Mouse (Mus musculus) T-helper 17 cell (primary cell): Measurements from ENCODE around the gene E130208F15Rik.

Experiments used
- in situ Hi-C, 2 experiments: fragments of 300-600 bp; cut with MboI, MseI; formaldehyde crosslinking; loops; 1 replicate in 1 of 2; 2 replicates in 1 of 2; pipeline ENCODE4 v1.15.1; 2025; ENCODE audit warnings: high pct_unique_total_duplicates in 2 of 2

Gene E130208F15Rik

DNA sequence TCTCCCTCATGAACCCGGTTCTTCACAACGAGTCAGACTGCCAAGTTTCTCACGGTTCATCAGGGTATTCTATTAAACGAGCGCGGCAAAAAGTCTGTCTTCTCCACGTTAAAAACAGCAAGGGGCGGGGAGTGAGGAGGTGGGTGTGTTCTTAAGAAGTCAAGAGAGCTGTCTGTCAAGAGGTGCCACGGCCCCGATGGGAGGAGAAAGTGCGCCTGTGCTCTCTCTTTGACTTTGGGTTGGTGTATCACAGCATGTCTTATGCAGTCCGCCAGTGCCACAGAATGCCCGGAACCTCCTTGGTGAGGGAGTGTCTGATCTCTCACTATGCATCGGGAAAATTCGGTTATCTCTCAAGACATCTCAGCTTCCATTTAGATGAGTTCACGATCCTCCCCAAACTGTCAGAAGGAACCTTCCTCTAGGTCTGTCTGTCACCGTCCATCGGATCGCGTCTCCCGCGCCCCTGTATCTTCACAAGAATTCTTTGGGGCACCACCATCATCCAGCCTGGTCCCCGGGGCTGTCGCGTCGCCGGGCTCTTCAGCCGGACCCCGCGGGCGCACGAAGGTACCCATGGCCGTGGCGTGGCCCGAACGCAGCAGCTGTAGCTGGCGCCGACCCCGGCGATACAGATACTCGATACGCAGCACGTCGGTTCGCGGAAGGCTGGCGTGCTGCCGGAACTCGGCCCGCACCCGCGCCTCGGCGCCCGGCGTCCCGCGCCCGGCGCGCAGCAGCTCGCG is at the start of gene E130208F15Rik:
Gene E130208F15Rik, plus strand, starts transcription at position 202 of the 746 bp plus-strand sequence.
- in situ Hi-C loops: no loop called here

DNA sequence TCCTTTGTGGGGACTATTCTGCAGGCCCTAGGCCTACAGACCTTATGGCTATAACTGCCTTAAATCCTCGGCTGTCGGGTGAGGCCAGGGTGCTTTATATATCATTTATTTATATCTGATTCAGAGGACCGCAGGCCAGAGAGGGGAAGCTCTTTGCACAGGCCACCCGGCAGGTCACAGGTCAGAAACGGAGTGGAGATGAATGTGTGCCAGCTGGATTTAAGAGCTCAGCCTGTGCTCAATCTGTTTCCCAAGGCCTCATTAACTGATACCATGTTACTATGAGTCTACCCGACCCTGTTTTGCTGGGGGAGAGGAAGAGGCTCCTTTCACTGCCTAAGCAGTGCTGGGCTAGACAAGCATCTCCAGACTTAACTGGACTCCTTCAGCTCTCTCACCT is 47.2 kb upstream of the E130208F15Rik start:
- in situ Hi-C loops: no loop called here

DNA sequence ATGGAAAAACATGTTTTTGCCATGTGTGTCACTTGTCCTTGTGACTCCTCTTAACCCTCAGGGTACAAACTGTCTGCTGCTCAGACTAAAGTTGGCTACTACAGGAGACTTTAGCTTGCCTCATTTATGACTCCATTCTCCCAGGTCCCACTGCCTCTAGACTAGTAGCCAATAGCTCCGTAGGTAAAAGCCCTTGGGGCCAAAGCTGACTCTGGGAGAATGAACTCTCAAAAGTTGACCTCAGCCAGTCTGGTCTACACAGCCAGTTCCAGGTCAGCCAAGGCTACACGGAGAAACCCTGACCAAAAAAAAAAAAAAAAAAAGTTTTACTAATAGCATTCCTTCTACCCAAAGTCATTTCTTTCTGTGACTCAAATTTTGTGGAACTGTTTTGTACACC is 42.6 kb upstream of the E130208F15Rik start:
- in situ Hi-C loops: loop anchor here in 1 of 2 experiments (5.0 kb wide), 1 partner anchor 42 kb away; the partner anchor contains the start of gene Ovol3

DNA sequence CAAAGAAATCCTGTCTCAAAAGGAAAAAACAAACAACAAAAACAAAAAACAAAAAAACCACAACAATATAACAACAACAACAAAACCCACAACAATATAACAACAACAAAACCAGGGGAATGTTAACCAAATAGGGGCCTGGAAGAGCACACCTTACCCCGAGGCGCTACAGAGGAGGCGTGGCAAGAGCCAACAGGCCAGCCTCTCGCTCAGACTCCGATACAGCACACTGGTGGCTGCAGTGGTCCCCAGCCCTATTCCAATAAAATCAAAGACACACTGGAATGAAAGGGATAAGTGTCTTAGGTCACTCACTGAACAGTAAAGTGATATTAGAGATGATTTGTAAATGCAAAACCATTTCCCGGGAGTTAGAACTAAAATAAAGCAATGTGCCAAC is 42.0 kb upstream of the E130208F15Rik start:
- in situ Hi-C loops: loop anchor here in 1 of 2 experiments (5.0 kb wide), 1 partner anchor 42 kb away; the partner anchor contains the start of gene Ovol3

DNA sequence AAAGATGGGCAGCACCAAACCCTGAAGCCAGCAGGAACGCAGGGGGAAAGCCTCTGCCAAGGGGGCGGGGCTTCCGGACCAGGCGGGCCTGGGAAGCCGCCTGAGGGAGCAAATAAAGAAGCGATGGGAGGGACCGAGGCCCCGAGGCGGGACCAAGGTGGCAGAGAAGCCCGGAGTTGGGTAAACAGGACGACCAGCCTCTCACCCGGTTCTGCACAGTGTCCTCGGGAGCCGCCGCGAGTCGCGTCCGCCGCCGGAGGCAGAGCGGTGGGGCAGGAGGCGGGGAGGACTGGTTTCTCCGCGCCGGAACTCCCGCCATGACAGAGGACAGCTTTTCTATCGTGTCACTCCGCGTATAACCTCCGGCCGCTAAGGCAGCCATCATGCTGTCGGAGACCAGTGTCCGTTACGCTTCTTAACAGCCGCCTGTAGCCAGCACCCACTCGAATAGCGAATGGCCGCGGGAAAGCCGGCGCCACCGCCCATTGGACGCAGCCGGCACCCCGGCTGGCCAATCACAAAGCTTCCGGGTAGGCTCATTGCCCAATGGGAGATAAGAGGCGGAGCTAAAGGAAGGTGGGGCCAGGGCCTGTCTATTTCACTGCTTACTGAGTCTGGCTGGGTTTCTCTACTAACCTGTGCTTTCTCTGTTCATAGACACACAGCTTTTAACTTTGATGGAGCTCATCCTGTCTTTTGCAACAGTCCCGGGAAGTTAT is 41.4 kb upstream of the E130208F15Rik start, which contains the start of the genes Thap8 and Wdr62:
Gene Thap8, plus strand, starts transcription at position 144 of the 719 bp plus-strand sequence.
Gene Wdr62, minus strand, starts transcription at position 469 of the 719 bp plus-strand sequence.
- in situ Hi-C loops: loop anchor here in 1 of 2 experiments (5.0 kb wide), 1 partner anchor 43 kb away; the partner anchor contains the start of gene Ovol3

DNA sequence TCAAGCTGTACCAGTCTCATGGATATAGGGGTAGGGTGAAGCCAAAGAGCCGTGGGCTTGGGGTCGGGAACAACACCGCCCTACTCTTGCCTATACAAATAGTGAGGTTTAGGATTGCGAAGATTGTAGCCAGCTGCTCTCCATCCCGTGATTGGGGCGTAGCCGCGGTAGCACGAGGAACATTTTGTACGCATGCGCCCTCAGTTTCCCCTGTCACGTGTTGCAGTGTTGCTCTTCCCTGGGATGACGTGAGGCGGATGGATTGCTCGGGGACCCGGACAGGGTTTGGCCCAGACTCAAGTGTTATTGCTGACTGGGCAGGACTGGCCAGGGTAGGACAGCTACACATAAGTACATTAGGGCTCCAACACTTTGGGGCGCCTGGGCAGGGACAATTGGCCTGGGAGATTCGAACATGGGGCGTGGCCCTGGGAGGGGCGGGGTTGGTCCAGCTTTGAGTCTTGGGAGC is 40.8 kb upstream of the E130208F15Rik start:
- in situ Hi-C loops: no loop called here

DNA sequence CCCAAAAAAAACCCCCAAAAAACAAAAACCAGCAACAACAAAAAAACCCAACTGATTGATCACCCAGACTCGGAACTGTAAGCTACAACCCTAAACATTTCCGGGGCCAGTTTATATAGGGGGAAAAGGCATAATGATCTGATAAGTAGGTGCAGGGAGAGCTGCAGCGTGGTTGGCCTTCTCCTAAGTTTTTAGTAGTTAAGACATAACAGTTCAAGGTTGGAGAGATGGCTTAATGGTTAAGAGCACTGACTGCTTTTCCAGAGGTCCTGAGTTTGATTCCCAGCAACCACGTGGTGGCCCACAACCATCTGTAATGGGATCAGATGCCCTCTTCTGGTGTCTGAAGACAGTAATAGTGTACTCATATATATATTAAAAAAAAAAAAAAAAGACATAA is 40.0 kb upstream of the E130208F15Rik start:
- in situ Hi-C loops: no loop called here

DNA sequence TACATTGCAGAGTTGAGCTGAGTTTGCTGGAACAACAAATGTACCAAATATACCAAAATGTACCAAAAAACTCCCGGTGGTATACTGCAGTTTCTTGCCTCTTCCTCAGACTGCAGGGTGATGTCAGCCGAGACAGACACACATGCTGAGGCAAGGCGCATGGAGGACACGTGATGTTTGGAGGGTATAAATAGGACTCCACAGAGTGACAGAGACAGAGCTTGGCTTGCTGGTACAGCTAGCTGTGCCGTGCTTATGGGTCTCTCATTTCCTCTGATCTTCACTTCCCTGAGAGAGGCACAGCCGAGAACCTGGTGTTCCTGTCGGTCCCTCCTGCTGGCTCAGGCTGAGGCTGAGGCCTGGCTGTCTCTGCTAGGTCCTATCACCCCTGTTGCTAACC is 38.8 kb upstream of the E130208F15Rik start:
- in situ Hi-C loops: no loop called here

DNA sequence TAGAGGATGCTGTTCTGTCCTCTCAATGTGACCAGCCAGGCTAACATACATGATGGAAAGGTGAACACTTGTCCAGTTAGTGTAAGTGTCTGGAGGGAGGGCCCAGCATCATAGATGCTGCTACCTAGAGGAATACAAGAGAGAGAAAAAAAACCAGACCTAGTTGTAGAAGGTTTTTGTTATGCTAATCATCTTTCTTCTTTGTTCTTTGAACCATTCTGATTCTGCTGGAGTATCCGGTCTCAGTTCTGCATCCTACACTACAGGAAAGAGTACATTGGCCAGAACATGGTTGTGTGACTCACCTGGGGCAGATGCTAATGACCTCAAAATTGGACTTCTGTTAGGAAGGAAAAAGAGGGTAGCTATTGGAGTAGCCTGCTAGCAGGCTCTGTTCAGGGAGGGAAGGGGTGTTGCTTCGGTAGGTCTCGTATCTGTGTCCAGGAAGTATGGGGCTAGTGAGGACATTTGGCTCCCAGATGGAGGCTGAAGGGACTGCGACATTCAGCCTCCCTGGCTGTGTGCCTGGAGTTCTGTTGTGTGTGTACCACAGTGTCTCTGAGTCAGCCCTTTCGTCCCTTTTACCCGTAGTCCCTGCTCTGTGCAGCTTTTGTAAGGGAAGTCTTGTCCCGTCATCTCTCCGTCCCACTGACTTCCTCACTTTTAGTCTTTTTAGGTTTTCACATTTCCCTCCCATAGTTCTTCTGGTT is 34.7 kb upstream of the E130208F15Rik start:
- in situ Hi-C loops: no loop called here

DNA sequence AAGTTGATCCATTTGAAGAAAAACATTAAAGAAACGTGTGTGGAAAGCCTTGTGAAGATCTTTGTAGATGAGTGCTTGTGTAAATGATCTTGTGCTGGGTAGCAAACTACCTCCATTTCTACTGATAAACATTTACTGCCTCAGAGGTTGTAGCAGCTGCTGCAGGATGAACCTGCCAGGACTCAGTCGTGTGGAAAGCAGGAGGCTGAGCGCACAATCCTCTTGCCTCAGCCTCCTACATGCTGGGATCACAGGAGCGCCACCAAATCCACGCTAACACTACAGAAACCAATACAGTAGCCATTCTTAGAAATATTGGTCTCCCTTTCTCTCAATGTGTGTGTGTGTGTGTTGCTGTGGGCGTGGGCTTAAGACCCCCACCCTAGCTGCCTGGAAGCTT is 33.5 kb upstream of the E130208F15Rik start:
- in situ Hi-C loops: no loop called here

DNA sequence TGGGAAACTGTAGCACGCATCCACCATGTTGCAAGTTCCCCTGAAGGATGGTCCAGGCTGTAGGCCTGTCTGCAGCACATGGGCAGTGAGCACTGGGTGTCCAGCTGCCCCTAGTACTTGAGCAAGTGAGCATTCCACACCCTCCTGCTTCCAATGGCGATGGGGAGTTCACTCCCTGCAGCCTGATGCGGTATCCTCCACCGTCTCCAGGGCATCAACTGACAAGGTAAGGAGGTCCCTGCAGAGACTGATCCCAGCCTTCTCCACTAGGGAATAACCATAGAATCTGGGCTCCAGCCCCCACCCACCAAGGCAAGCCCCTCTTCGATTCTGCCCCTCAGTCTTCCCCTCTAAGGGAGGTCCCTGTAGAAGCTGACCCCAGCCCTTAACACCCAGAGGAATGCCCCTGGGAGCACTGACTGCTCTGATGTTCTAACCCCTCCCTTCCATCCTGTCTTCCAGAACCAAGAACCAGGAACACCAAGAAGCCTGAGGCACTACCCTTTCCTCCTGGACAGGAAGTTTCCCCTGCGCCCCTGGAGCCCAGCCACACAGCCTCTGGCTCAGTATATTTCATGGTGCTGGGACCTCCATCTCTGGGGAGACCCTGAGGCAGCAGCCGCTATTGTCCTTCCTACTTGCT is 32.3 kb upstream of the E130208F15Rik start:
- in situ Hi-C loops: no loop called here

DNA sequence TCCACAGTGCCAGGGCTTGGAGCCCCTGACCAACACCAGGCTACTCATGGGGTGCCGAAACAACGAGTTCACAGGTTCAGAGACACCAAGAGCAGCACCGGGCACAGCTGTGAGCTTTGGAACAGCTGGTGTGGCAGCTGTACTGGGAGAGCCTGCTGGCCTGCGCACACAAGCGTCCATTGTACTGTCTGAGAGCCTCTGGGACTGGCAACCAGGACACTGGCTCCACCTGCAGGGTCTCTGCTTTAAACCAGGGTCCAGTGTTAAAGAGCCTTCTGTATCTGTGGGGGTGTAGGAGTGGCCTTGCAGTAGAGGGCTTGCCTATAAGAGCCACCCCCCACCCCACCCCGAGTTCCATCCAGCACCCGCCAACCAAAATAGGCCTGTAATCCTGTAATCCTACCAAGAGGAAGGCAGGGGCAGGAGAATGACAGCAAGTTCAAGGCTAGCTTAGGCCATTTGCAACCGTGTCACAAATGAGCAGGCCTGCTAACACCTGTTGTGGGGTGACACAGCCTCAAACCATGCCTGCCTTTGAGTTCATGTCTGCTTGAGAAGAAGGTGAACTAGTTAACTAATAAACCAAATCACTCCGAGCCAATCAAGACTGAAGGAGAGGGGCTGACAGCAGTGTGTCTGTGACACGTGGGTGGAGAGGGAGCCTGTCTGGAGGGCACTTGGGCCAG is 31.7 kb upstream of the E130208F15Rik start:
- in situ Hi-C loops: no loop called here

DNA sequence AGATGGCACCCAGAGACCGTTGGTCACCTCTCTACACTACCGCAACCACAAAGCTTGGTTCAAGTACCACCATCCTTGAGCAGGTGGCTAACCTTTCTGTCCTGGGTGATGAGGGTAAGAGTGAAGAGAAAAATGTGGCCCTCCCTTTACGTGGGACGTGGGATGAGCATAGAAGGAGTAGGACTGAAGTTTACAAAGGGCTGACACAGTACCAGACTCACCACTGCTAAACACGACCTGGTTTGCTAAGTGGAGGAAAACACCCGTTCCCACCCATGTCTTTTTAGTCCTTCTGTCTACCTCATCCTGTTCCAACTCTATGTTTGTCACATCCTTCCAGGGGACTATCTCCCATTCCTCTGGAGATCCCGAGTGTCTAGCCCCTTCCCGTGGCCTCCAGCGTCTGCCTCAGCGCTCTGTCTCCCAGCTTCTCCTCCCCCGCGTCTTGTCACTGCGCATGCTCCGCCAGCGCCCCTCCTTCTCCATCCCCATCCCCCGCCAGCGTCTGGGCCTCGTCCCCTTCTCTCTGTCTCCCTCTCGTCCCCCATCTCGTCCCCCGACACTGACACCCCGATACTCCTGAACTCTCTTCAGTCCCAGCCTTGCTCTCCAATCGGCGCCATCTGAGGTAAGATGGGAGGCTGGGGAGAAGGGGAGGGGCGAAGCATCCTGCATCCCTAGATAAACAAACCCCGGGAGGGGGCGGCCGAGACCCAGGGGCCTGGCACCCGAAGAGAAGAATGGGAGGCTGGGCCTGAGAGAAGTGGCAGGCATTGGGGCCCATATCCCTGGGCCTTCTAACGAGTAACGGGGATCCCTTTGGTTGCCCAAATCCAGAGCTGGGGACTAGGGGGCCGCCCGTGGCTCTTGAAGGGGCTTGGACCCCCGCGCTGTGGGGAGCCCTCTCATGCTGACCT is 30.1 kb upstream of the E130208F15Rik start, which contains the start of gene Clip3:
Gene Clip3, plus strand, starts transcription at position 514 of the 917 bp plus-strand sequence.
- in situ Hi-C loops: no loop called here

DNA sequence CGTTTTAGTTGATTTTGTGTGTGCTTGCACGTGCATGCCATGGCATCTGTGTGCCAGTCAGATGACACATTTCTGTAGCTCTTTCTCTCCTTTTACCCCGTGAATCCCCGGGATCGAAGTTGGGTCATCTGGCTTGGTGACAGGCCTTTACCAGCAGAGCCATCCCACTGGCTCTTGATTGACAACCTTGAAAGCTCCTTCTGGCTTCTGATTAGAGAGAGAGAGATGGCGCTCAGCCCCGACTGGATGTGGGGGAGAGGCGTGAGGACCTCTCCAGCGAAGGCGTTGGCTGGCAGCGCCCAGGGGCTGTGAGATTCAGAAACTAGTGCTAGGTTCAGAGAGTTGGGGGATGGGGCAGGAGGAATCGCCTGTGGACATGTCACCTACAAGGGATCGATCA is 27.7 kb upstream of the E130208F15Rik start:
- in situ Hi-C loops: no loop called here

DNA sequence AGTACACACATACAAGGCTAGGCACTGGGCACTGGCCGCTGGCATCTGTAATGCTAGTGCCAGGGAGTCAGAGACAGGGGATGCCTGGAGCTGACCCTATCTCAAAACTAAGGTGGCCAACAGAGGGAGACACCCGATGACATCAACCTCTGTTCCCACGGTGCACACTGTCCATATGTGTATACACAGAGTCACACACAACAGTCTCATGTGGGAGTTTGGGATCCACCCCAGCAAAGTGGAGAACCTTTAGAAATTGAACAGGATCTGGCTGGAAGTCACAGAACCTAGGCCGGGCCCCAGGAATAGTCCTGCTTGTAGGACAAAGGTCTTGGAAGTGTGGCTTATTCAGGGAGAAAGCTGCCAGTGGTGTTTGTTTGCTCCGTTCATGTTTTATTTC is 27.2 kb upstream of the E130208F15Rik start:
- in situ Hi-C loops: no loop called here

DNA sequence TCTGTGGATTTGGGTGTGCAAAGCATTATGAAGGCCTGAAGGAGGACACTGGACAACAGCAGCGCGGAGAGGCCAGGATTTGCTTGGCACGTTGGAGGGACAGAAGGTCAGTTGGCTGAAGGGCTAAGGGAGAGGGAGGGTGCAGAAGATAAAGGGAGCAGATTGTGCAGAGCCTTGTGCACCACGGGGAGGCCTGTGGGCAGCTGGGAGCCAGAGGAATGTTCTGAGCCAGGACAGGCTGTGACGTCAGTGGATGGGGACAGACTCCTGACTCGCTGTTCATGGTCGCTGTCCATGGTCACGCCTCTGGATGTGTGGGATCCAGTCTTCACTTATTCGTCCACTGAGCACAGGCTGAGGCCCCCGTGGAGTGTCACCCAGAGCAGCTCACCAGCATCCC is 26.4 kb upstream of the E130208F15Rik start:
- in situ Hi-C loops: no loop called here

DNA sequence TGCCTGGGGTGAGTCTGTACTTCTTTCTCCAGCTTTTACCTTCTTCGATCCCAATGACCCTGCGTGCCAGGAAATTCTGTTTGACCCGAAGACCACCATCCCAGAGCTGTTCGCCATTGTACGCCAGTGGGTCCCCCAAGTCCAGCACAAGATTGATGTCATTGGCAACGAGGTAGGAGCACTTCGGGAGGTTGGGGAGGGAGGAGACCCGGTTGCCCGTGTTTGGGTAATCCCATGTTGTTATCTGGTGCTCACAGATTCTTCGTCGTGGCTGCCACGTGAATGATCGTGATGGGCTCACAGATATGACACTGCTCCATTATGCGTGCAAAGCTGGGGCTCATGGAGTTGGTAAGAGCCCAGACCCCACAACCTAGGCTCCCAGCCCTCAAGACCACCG is 24.7 kb upstream of the E130208F15Rik start:
- in situ Hi-C loops: no loop called here

DNA sequence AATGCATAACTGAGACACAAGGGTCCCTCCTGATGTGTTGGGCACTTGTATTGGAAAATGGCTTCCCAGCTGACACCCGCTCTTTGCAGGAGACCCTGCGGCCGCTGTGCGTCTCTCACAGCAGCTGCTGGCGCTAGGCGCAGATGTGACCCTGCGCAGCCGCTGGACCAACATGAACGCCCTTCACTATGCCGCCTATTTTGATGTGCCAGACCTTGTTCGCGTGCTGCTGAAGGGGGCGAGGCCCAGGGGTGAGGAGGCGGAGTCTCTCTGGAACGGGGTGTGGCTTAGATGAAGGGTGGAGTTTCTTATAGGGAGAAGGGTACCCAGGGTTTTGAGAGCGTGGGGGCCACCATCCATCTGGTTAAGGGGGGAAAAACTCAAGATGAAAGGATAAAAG is 24.3 kb upstream of the E130208F15Rik start:
- in situ Hi-C loops: no loop called here

DNA sequence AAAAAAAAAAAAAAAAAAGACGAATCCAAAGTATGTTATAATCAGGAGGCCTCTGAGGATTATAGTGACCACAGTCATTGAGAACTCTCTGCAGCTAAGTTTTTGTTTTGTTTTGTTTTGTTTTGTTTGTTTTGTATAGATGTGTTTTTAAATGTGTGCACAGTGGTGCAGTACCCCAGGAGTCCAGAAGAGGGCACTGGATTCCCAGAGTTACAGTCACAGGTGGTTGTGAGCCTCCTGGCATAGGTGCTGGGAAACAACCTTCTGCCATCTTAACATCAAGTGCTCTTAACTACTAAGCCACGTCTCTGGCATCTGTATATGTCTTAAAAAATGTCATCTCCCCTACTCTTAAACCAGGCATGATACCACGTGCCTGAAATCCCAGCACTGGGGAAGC is 20.6 kb upstream of the E130208F15Rik start:
- in situ Hi-C loops: no loop called here
